Mouse (Mus musculus): ENCODE results near the gene Snx29. TPM values are rescaled to one million over a fixed set of nuclear protein-coding genes. Genes with fewer than 3 reads are reported as not detected.
A peak's percentile ranks its signal among the peaks of the same experiment; 100 is the strongest.

Gene Snx29
- polyA plus RNA-seq, 1 experiment from 2014 or later: 11.4 TPM

- no peak overlapping the region for H3K4me3 ChIP-seq (ENCODE audit: low read length)
- H3K27me3 ChIP-seq (ENCODE audit: control insufficient read depth, insufficient read depth, low read depth, low read length): no peaks in the 10 kb centered on the region
- H3K27ac ChIP-seq (ENCODE audit: low read length): no peak overlapping the region
- H3K9me3 ChIP-seq (ENCODE audit: control insufficient read depth, low read length): no peaks in the 10 kb centered on the region
- H3K4me2 ChIP-seq (ENCODE audit: low read depth, low read length): no peak overlapping the region
- no peak for ATAC-seq (ENCODE audit: low read depth)
- H3K4me1 ChIP-seq (replicated peaks; ENCODE audit: control insufficient read depth, insufficient read depth, low read length): no peaks in the 10 kb centered on the region
- 63% methylated on average over 3 of the region's 3 CpGs for WGBS
- H3K36me3 ChIP-seq (ENCODE audit: control insufficient read depth, insufficient read depth, low read length): no peaks in the 10 kb centered on the region
- no peak overlapping the region for H3K9ac ChIP-seq (ENCODE audit: low read length)
Measured at GRCm38 (mm10) chr16:11496721-11497120, 174.0 kb downstream of the Snx29 start.

GRCm38 (mm10) chr16:11500061-11500460 is 177.4 kb downstream of the Snx29 start:
- Histone ChIP-seq H3K9ac (ENCODE audit: low read length) (no peak overlapping the region), H3K27ac (ENCODE audit: low read length) (no peak overlapping the region), H3K4me2 (ENCODE audit: low read depth, low read length) (no peak overlapping the region), H3K4me1 (replicated peaks; ENCODE audit: control insufficient read depth, insufficient read depth, low read length) (no peaks in the 10 kb centered on the region), H3K4me3 (ENCODE audit: low read length) (no peak overlapping the region), H3K36me3 (ENCODE audit: control insufficient read depth, insufficient read depth, low read length) (no peaks in the 10 kb centered on the region), H3K27me3 (ENCODE audit: control insufficient read depth, insufficient read depth, low read depth, low read length) (no peaks in the 10 kb centered on the region), H3K9me3 (ENCODE audit: control insufficient read depth, low read length) (no peaks in the 10 kb centered on the region)
- WGBS: 62% methylated on average over 4 of the region's 4 CpGs
- ATAC-seq (ENCODE audit: low read depth): no peak

GRCm38 (mm10) chr16:11501138-11501537 is 178.4 kb downstream of the Snx29 start:
- Histone ChIP-seq H3K36me3 (ENCODE audit: control insufficient read depth, insufficient read depth, low read length) (no peaks in the 10 kb centered on the region), H3K27me3 (ENCODE audit: control insufficient read depth, insufficient read depth, low read depth, low read length) (no peaks in the 10 kb centered on the region), H3K27ac (ENCODE audit: low read length) (no peak overlapping the region), H3K9ac (ENCODE audit: low read length) (no peak overlapping the region), H3K9me3 (ENCODE audit: control insufficient read depth, low read length) (no peaks in the 10 kb centered on the region), H3K4me3 (ENCODE audit: low read length) (no peak overlapping the region), H3K4me1 (replicated peaks; ENCODE audit: control insufficient read depth, insufficient read depth, low read length) (peaks cover 7% of the 10 kb centered on the region), H3K4me2 (ENCODE audit: low read depth, low read length) (no peak overlapping the region)
- 75% methylated on average over 3 of the region's 3 CpGs for WGBS
- no peak for ATAC-seq (ENCODE audit: low read depth)

- no peak overlapping the region for H3K4me3 ChIP-seq (ENCODE audit: low read length)
- no peak overlapping the region for H3K27ac ChIP-seq (ENCODE audit: low read length)
- peaks cover 7% of the 10 kb centered on the region for H3K4me1 ChIP-seq (replicated peaks; ENCODE audit: control insufficient read depth, insufficient read depth, low read length)
- no peaks in the 10 kb centered on the region for H3K9me3 ChIP-seq (ENCODE audit: control insufficient read depth, low read length)
- no peaks in the 10 kb centered on the region for H3K27me3 ChIP-seq (ENCODE audit: control insufficient read depth, insufficient read depth, low read depth, low read length)
- ATAC-seq (ENCODE audit: low read depth): no peak
- no peak overlapping the region for H3K4me2 ChIP-seq (ENCODE audit: low read depth, low read length)
- no peak overlapping the region for H3K9ac ChIP-seq (ENCODE audit: low read length)
- WGBS: 69% methylated on average over 2 of the region's 2 CpGs
- no peaks in the 10 kb centered on the region for H3K36me3 ChIP-seq (ENCODE audit: control insufficient read depth, insufficient read depth, low read length)
Measured at GRCm38 (mm10) chr16:11501611-11502010, 178.9 kb downstream of the Snx29 start.

GRCm38 (mm10) chr16:11504666-11505491 is 182.2 kb downstream of the Snx29 start:
- Histone ChIP-seq H3K4me2 (ENCODE audit: low read depth, low read length) (no peak overlapping the region), H3K27ac (ENCODE audit: low read length) (no peak overlapping the region), H3K9ac (ENCODE audit: low read length) (no peak overlapping the region), H3K4me1 (replicated peaks; ENCODE audit: control insufficient read depth, insufficient read depth, low read length) (peaks cover 7% of the 10 kb centered on the region), H3K36me3 (ENCODE audit: control insufficient read depth, insufficient read depth, low read length) (no peaks in the 10 kb centered on the region), H3K27me3 (ENCODE audit: control insufficient read depth, insufficient read depth, low read depth, low read length) (no peaks in the 10 kb centered on the region), H3K4me3 (ENCODE audit: low read length) (no peak overlapping the region), H3K9me3 (ENCODE audit: control insufficient read depth, low read length) (no peaks in the 10 kb centered on the region)
- 74% methylated on average over 2 of the region's 2 CpGs for WGBS
- ATAC-seq (ENCODE audit: low read depth): no peak

GRCm38 (mm10) chr16:11505492-11506176 is 182.9 kb downstream of the Snx29 start:
- H3K27me3 ChIP-seq (ENCODE audit: control insufficient read depth, insufficient read depth, low read depth, low read length): no peaks in the 10 kb centered on the region
- no peaks in the 10 kb centered on the region for H3K36me3 ChIP-seq (ENCODE audit: control insufficient read depth, insufficient read depth, low read length)
- 71% methylated on average over 5 of the region's 5 CpGs for WGBS
- peaks cover 7% of the 10 kb centered on the region for H3K4me1 ChIP-seq (replicated peaks; ENCODE audit: control insufficient read depth, insufficient read depth, low read length)
- no peak overlapping the region for H3K4me3 ChIP-seq (ENCODE audit: low read length)
- H3K4me2 ChIP-seq (ENCODE audit: low read depth, low read length): no peak overlapping the region
- no peak overlapping the region for H3K9ac ChIP-seq (ENCODE audit: low read length)
- ATAC-seq (ENCODE audit: low read depth): peak; percentile 68
- no peak overlapping the region for H3K27ac ChIP-seq (ENCODE audit: low read length)
- H3K9me3 ChIP-seq (ENCODE audit: control insufficient read depth, low read length): no peaks in the 10 kb centered on the region

- Histone ChIP-seq H3K9ac (ENCODE audit: low read length) (no peak overlapping the region), H3K27me3 (ENCODE audit: control insufficient read depth, insufficient read depth, low read depth, low read length) (no peaks in the 10 kb centered on the region), H3K27ac (ENCODE audit: low read length) (no peak overlapping the region), H3K36me3 (ENCODE audit: control insufficient read depth, insufficient read depth, low read length) (no peaks in the 10 kb centered on the region), H3K4me2 (ENCODE audit: low read depth, low read length) (no peak overlapping the region), H3K4me3 (ENCODE audit: low read length) (no peak overlapping the region), H3K9me3 (ENCODE audit: control insufficient read depth, low read length) (no peaks in the 10 kb centered on the region), H3K4me1 (replicated peaks; ENCODE audit: control insufficient read depth, insufficient read depth, low read length) (peaks cover 7% of the 10 kb centered on the region)
- WGBS: 46% methylated on average over 9 of the region's 9 CpGs
- ATAC-seq (ENCODE audit: low read depth): peak; percentile 86
Measured at GRCm38 (mm10) chr16:11507188-11507731, 184.6 kb downstream of the Snx29 start.

GRCm38 (mm10) chr16:11508341-11508740 is 185.6 kb downstream of the Snx29 start:
- WGBS: 84% methylated on average over 7 of the region's 7 CpGs
- H3K27me3 ChIP-seq (ENCODE audit: control insufficient read depth, insufficient read depth, low read depth, low read length): no peaks in the 10 kb centered on the region
- no peak overlapping the region for H3K9ac ChIP-seq (ENCODE audit: low read length)
- no peak for ATAC-seq (ENCODE audit: low read depth)
- no peaks in the 10 kb centered on the region for H3K36me3 ChIP-seq (ENCODE audit: control insufficient read depth, insufficient read depth, low read length)
- no peaks in the 10 kb centered on the region for H3K9me3 ChIP-seq (ENCODE audit: control insufficient read depth, low read length)
- H3K4me3 ChIP-seq (ENCODE audit: low read length): no peak overlapping the region
- peaks cover 7% of the 10 kb centered on the region for H3K4me1 ChIP-seq (replicated peaks; ENCODE audit: control insufficient read depth, insufficient read depth, low read length)
- no peak overlapping the region for H3K27ac ChIP-seq (ENCODE audit: low read length)
- no peak overlapping the region for H3K4me2 ChIP-seq (ENCODE audit: low read depth, low read length)

- 89% methylated on average over 2 of the region's 2 CpGs for WGBS
- Histone ChIP-seq H3K27ac (ENCODE audit: low read length) (no peak overlapping the region), H3K9ac (ENCODE audit: low read length) (no peak overlapping the region), H3K27me3 (ENCODE audit: control insufficient read depth, insufficient read depth, low read depth, low read length) (no peaks in the 10 kb centered on the region), H3K4me1 (replicated peaks; ENCODE audit: control insufficient read depth, insufficient read depth, low read length) (peaks cover 7% of the 10 kb centered on the region), H3K4me2 (ENCODE audit: low read depth, low read length) (no peak overlapping the region), H3K9me3 (ENCODE audit: control insufficient read depth, low read length) (no peaks in the 10 kb centered on the region), H3K36me3 (ENCODE audit: control insufficient read depth, insufficient read depth, low read length) (no peaks in the 10 kb centered on the region), H3K4me3 (ENCODE audit: low read length) (no peak overlapping the region)
- ATAC-seq (ENCODE audit: low read depth): no peak
Measured at GRCm38 (mm10) chr16:11510416-11510815, 187.7 kb downstream of the Snx29 start.
